Mouse (Mus musculus): ENCODE results near the gene Commd3.

Commd3 gene

DNA sequence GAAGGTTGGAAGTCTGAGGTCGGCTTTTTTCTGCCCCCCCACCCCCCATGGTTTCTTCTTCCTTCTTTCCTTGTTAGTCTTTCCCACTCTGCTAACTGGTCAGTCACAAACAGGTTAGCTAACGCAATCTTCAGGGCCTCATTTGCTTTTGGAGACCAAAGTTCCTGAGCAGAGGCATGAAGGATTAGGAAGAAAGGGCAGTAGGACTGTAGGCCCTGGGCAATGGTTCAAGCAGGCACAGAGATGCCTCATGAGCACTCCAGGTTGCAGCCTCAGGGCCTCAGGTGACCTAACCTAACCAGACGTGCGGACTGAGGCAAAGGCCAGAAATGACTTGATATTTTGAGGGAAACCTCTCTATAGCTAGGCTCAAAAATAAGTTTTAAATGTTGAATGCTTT lies 46.3 kb downstream of the Commd3 start:
- no peak for DNase-seq (ENCODE audit: low read depth in 2 of 2, low spot score in 2 of 2)

DNA sequence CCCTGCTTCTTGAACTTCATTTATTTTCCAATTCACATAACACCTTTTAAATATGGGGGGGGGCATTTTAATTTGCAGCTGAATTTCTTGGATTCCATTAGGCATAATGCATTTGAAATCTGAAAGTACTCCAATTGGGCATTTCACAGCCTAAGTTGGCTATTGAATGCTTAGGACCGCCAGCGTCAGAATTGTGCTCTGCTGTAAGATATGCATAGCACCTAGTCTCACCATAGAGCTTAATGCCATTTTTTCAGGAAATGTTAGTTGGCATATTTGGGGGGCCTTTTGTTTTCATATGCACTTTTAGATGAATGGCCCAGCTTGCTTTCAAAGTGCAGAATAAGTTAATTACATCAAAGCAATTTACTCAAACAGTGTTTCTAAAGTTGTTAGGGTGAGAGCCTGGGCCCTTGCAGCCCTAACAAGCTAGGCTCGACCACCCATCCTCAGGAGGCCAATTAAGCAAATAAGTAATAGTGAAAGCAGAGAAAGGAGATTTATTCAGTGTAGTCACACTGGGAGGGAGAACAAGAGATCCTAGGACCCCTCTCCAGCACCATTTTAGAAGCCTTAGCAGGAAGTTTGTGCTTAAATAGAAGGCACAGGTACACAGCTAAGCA lies 50.1 kb downstream of the Commd3 start:
- DNase-seq (ENCODE audit: low read depth in 2 of 2, low spot score in 2 of 2), result no peak

DNA sequence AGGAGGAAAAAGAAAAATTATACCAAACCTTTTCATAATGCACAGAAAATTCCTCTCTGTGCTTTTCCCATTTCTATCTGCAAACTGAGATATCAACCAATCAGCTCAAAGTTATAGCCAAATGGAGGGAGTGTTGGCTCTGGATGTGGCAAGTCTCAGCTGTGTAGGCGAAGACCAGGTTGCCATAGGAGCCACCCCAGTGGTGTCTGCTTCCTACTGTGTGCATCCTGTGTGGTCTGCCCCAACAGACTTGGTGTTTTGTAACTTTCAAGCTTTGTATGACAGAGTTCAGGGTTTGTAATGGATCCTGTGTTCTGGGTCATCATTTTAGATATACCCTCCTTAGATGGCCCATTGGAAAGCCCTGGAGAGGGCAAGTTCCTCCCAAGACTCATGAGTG lies 52.3 kb downstream of the Commd3 start:
- no peak for DNase-seq (ENCODE audit: low read depth in 2 of 2, low spot score in 2 of 2)

Data from CD8-positive naive resting alpha-beta T cell, adult 2 months (primary cell).